Mouse (Mus musculus) mouse embryonic stem cell (cell line): ENCODE measurements around the gene Rarb.

Source experiments
- in situ Hi-C, 2 experiments: fragments of 300-500 bp; cut with MboI; formaldehyde crosslinking; loops; 1 replicate in 1 of 2; 3 replicates in 1 of 2; pipeline ENCODE4 v1.14.3; 2019 to 2020; ENCODE audit warnings: low sequenced_read_pairs in 2 of 2, low pct_unique_long_range_greater_than_20kb in 1 of 2, mixed read lengths in 1 of 2; ENCODE audit not compliant: unreplicated experiment in 1 of 2

The Rarb gene

DNA sequence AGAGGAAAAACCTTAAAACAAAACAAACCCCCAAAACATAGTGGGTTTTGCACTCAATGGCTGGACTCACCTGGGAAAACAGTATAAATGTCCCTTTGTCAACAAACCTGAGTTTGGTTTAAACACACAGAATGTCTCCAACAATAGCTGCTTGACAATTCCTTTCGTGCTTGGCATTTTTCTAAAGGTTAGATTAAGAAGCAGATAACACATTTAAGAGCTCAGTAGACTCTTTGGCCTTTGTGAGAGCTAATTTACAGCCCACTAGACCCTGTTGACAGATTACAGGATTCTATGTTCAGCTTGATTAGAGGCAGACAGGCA is 264.7 kb downstream of the Rarb start:
- in situ Hi-C loops, result no loop called here

DNA sequence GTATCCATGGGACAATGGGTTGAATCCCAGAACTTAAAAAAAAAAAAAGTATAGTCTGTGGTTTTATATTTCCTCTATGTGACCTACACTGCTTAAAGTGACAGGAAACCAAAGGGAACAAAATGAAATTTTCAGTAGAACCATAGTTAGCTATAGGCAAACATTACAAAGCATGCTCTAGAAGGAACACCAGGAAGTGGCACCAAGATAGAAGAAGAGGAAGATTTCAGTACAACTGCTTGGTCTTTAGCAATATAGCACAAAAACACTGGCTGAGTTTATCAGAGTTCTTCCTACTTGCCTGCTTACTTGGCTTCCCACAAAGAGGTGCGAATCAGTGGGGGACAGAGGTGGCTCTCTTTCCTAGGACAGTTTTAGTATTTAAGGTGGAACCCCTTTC is 266.7 kb downstream of the Rarb start:
- in situ Hi-C loops, result no loop called here

DNA sequence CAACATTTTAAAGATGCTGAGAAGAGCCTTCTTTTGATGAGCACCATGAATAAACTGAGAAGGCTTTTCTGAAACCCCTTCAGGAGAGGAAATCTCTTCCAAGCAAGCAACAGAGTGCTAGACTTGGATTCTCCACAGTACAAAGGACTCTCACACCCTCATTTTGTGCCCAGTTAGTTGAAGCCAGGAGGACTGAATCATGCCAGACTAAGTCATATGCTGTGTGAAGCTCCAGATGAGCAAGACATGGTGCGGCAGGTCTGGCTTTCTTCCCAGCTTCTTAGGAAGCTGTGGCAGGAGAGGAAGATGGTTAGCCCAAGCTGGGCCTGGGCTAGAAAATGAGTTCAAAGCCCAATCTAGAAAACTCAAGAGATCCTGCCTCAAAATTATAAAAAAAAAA is 267.1 kb downstream of the Rarb start:
- in situ Hi-C loops, result no loop called here

DNA sequence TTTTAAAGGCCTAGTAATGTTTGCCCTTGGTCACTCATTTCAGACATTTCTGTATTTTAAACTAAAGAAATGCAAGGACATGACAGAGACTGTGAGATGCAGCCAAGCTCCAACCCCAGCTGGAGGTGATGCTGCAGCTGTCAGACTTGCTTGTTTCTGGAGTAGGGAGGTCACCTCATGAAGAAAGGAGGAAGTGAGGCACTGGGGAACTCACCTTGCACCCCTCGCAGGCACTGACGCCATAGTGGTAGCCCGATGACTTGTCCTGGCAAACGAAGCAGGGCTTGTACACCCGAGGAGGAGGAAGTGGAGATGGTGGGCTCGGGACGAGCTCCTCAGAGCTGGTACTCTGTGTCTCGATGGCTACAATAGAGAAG is 270.8 kb downstream of the Rarb start:
- in situ Hi-C loops, result no loop called here

DNA sequence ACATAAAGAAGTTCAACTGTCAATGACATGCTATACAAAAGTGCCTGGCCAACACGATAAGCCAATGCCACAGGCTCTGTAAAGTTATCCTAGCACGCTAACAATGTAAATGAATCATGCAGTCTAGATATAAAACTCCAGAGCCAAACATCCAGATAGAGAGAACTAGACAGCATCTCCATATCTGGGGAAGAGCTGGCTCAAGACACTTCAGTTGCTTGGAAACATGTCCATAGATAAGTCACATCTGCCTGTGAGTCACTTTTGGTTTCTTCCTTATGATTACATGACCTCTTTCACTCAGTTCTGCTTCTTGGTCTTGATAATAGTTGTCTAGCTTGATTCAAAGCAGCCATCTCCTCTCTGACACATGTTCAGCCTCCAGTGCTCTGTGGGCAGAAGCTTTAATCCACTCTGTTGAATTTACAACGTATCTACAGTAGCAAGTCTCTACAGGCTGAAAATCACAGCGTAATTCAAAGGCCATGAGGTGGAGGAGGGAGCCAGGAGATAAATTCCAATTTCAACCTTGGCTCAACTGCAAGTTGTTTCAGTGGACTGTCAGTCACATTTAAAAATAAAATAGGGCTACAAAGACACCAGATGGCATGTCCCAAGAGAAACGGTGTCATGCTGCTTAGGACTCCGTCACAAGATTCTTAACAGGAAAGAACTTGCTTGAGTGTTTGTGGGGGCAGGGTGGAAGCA is 271.3 kb downstream of the Rarb start:
- in situ Hi-C loops, result no loop called here

DNA sequence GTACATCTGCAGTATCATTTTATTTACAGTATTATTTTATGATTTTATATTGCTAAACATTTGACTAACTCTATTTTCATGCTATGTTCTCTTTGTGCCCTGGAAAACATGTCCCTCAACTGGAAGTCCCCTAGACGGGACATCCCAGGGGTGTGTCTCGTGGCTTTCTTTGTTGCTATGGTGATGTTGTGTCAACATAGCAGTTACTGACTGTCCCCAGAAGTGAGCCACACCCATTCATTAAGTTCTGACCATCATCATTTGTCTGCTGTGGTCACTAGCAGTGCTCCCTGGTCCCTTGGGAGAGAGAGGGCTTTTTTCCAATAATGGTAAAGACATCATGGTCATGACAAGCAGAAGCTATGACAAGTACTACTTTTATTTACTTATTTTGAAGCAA is 274.0 kb downstream of the Rarb start:
- in situ Hi-C loops, result no loop called here

DNA sequence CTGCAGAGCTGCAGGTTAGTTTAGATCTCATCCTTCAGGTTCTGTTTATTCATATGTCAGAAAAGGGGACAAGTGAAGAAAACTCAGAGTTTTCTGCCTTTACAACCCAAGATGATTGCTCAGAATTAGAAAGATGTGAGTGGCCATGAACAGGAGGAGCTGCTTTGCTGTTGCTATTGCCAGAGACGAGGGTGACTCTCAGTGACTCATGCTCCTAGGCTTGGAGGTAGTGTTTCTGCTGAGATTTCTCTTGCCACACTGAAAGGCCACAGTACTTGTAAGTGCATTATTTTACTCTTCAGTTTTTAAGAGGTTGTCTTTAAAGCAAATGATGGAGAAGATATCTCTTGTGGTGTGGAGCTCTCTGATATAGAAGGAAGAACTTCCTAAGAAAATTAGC is 277.3 kb downstream of the Rarb start:
- in situ Hi-C loops, result no loop called here

DNA sequence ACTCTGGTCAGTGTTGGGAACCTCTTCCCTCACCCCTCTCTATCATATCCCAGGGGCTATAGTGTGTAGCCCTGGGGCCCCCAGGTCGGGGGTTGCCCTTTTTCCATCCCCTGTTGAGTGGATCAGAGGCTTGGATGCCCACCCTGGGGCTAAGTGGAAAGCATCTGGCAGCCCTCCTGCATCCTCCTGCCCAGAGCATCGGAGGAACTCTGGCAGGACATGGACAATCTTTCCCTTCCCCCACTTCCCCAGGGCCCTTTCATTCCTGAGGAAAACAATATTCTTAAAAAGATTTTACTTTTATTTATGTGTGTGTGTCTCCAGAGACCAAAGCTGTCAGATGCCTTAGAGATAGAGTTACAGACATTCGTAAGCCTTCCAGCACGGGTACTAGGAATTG is 281.5 kb downstream of the Rarb start:
- in situ Hi-C loops, result no loop called here

DNA sequence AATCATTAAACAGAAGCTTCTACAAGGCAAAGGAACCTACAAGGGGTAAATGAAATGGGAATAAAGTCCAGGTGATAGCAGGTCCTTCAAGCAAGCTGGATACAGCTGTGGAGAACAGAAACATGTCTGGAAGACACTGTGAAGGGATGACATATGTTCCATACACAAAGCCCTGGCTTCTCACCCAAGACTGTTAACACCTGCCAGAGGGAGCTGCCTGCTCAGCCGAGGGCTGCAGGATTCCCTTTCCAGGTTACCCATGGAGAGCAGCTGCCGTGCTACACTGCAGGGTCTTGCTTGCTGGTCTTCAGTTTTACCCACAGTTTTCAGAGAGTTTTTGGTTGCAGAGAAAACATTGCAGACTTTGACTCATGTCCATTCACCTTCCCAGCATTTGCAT is 290.3 kb downstream of the Rarb start:
- in situ Hi-C loops, result no loop called here

DNA sequence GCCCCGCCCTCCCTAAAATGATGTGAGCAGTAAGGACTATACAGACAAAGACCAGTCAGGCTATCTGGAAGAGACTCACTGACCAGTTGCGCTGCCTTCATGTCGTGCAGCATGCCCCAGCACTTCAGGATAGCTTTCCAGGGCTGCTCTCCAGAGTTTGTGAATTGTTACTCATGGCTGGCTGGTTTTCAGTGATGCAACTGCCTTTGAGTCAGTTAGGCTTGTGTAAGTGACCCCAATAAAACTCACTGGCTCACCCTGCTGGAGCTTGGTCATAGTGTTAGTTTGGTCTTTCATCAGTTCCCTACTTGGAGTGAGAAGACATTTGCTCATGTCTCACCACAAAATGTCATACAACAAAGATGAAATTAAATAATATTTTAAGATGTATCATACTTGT is 292.8 kb downstream of the Rarb start:
- in situ Hi-C loops, result no loop called here

DNA sequence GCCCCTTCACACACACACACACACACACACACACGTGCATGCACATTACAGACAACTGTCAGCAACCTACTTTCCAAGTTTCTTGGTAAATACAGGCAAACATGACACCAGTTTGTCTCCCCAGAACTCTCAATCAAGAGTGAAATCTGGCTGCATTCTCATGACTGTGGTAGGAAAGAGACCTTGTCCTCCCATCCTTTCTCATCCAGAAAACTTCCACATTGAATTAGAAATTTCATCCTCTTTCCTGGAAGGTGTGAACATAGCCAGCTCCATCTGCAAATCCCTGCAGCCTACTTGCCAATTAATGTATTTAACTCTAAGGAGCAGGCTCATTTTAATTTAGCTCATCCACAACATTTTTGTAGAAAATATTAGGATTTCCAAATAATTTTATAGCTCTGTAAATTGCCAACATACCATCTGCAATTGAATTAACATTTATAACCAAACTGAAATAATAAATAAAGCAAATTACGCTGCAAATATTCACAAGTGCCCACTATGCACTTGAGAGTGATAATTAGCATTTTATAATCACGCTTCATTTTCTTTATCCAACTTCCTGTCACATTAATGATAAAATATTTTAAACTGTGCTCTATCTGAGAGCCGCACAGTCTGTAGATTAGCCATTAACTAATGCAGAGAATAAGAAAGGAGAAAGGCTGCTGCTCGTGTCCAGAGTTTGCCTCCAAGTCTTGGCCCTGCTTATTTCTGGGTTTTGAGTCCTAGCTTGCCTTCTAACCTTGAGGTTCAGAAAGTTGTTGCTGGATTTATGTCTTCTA is 293.6 kb downstream of the Rarb start:
- in situ Hi-C loops, result no loop called here

DNA sequence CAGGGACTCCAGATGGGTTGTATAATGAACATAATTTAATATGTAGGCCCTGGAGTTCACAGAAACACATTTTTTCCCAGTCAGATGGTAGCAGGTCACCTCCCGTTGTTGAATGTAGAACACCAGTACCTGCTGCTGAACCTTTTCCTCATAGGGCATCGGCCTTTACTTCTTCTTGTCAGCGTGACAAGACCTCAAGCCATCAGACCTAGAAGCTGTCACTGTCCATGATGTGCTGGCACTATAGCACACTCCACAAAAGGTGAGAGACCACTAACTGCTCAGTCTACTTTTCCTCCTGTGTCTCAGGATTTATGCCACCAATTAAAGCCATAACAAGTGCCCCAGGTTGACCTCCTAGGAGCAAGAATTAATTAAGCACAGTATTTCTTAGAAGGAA is 296.1 kb downstream of the Rarb start:
- in situ Hi-C loops, result no loop called here

DNA sequence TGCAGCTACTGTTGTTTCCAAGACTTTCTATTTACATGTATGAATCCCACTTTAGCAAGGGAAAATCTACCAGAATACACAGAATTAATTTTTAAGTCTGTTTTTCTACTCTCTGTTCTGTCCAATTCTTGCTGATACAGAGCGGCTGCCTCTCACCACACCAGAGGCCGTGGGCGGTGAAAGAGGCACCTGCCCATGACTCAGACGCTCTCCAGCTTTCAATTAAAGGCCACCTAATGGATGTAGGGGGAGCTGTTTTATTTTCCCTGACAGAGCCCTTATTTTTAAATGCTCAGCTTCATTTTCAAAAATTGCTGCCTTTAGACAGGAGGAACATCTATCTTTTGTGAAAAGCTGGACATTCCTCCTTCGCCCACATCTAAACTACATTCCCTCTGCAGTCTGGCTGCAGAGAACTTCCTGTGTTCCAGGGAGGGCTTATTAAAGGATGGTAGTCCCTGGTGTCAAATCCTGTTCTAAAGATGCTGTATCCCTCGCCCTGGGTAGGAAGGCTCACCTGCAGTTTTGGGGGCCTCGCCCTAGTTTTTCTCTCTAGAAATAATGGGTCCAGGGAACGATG is 299.3 kb downstream of the Rarb start:
- in situ Hi-C loops, result no loop called here

DNA sequence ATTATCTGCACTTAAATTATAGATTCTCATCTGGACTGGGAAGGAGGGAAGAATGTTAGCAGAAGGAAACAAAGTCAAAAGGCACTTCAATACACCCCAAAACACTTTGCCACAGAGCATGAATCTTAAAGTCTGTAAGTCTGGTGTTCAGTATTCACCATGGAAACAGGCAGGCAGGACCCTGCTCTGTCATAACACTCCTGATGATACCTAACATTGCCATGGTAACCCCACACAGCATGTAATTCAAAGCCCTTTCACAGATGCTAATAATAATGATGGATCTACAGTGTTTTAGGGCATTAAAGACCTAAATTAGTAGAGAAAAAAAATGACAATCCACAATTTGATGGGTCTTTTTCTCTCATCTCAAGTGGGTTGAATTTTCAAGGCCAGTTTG is 301.0 kb downstream of the Rarb start:
- in situ Hi-C loops, result no loop called here

DNA sequence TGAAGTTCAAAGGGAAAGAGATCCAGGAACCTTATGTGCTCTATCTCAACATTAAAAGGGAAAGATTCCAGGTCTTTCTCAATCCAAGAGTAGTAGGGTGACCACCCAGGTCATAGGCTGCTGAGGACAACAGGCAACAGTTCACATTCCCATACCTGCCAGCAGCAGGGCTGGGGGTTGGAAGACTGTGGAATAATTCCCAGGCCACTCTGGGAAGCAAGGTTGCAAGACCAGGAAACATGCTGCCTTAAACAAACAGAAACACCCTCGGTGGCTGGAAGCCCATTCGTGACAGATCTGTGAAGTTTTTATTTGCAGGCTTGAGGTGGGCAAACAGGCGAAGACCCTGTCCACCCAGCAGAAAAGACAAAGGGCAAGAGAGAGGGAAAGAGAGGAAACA is 303.2 kb downstream of the Rarb start:
- in situ Hi-C loops, result no loop called here

DNA sequence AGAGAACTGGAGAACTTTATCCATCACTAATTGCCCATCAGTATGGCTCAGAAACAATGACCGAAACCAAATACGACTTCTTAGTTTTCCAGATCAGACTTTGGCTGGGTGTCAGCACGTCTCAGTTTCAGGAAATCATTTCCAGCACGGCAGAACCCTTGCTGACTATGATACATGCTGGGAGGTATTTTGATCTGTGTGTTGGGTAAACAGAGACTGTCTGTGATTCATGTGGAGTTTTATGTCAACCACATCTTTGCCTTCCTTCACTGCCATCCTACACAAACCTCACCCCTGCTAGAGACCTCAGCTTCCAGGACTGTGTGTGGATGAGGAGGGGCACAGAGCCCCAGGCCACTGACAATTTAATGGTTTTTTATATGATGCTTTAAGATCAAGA is 308.4 kb downstream of the Rarb start:
- in situ Hi-C loops, result no loop called here

DNA sequence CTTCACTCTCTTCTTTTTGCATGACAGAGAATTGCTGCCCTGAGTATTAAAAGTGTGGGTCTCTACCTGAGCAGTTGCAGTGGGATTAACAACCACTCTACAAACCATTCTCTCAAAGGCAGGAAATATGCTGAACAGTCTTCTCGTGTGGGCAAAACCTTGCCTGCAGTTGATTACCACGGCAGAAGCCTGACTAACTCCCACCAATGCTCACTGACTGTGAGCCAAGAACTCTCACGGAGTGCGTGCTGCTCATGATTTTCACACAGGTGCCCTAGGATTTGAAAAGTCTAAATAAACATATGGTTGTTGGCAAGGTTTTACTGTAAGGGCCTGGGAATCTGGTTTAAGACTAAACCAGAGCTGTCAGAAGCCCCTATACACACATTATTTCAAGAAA is 309.1 kb downstream of the Rarb start:
- in situ Hi-C loops, result no loop called here

DNA sequence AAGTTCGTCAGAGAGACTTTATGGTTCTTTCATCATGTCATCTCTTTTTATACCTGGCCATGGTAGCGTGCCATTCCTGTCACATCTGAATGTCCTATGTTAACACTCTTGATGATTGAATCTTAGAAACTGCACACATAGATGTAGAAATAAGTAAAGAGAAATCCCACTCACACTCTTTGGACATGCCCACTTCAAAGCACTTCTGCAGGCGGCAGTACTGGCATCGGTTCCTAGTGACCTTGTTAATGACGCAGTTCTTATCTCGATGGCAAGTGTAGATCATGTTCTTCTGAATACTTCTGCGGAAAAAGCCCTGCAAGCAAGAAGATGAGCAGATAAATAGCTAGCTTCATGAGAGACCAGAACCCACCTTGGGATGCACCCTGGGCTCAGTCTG is 310.2 kb downstream of the Rarb start:
- in situ Hi-C loops, result no loop called here

DNA sequence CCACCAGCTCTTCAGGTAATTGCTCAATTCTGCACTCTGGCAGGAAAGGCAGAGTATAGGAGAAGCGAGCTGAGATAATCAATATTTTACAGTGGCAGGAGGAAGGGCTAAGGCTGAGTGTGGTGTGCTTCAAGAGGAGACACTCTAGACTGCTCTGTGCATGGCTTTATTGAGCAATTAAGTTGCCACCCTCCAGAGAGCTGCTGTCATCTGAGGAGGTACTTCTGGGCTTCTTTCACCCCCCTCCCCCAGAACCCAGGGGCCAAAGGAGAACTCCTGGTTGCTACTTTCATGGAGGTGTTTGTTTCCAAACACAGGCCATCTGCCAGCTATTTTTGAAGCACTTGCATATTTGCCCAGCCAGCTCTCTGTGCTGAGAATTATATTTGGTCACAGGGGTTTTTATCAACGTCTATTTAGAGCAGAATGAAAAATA is 321.7 kb downstream of the Rarb start:
- in situ Hi-C loops, result no loop called here
